Mouse (Mus musculus) lung, embryonic 14.5 days (tissue): ENCODE measurements around the gene 2410131K14Rik. TPM values are rescaled to one million over a fixed set of nuclear protein-coding genes. Genes with fewer than 3 reads are reported as not detected.

Experiments used
- ATAC-seq: fragments of 200-750 bp; cut with Nextera tagmentation; 2 replicates; pipeline ENCODE4 v1.8.0; 2017; ENCODE audit warnings: mild to moderate bottlenecking, moderate TSS enrichment, moderate library complexity; ENCODE audit not compliant: insufficient read depth
- DNase-seq: peaks from one replicate; pipeline ENCODE4 v3.0.0-alpha.2; 2015
- H3K27ac ChIP-seq: fragments of 300-500 bp; sonication (generic); 2 replicates; pipeline ENCODE4 v1.5.1; 2014; ENCODE audit warnings: low read depth, mild to moderate bottlenecking, moderate library complexity
- H3K27me3 ChIP-seq: fragments of 300-500 bp; sonication (generic); 2 replicates; pipeline ENCODE4 v1.6.1; 2014; ENCODE audit warnings: low read length, control low read depth; ENCODE audit not compliant: insufficient read depth
- H3K36me3 ChIP-seq: fragments of 300-500 bp; sonication (generic); 2 replicates; pipeline ENCODE4 v1.6.1; 2014; ENCODE audit warnings: control low read depth; ENCODE audit not compliant: insufficient read depth
- H3K4me1 ChIP-seq: fragments of 300-500 bp; sonication (generic); 2 replicates; pipeline ENCODE4 v1.6.1; 2014; ENCODE audit warnings: antibody characterized with exemption, control low read depth; ENCODE audit not compliant: insufficient read depth
- H3K4me2 ChIP-seq: fragments of 300-500 bp; sonication (generic); 2 replicates; pipeline ENCODE4 v1.6.1; 2014; ENCODE audit warnings: mild to moderate bottlenecking
- H3K4me3 ChIP-seq: fragments of 300-500 bp; sonication (generic); 2 replicates; pipeline ENCODE4 v1.5.1; 2014; ENCODE audit warnings: low read depth, low read length
- H3K9ac ChIP-seq: fragments of 300-500 bp; sonication (generic); 2 replicates; pipeline ENCODE4 v1.6.1; 2014
- H3K9me3 ChIP-seq: fragments of 300-500 bp; sonication (generic); 2 replicates; pipeline ENCODE4 v1.6.1; 2016; ENCODE audit warnings: low read depth, low read length, control low read depth
- CTCF ChIP-seq: IDR thresholded peaks from 2 replicates; pipeline ENCODE4 v1.5.1; 2016; ENCODE audit warnings: antibody characterized with exemption, low read depth
- WGBS: fragments of 180-500 bp; shearing (Covaris S2); extraction: QIAGEN DNeasy Blood & Tissue Kit; methylation state at CpG from one replicate; pipeline ENCODE4 v1.1.7; 2014; 5-methylcytosine and 5-hydroxymethylcytosine counted together
- polyA plus RNA-seq: library from polyadenylated mRNA; unstranded; fragments of >200 nt; fragmentation: Nextera tagmentation; extraction: Ambion mirVana; gene quantifications from 2 replicates; pipeline ENCODE4 v1.2.1, GENCODE M21; 2014

2410131K14Rik gene
- polyA plus RNA-seq, 1 experiment from 2014 or later: 9.9 TPM

- DNase-seq: no peak
- no peak; the same call in 1 of the 2 replicates for ATAC-seq
- peak overlapping the region; percentile 65 for H3K4me2 ChIP-seq
- H3K4me3 ChIP-seq: peak overlapping the region; percentile 70
- no peak for TF ChIP-seq CTCF
- 4% methylated on average over 15 of the region's 15 CpGs for WGBS
- H3K4me1 ChIP-seq: 0 out of 2 replicates have a peak, but pooled peaks cover 7% of the 10 kb centered on the region
- no peaks in the 10 kb centered on the region for H3K27me3 ChIP-seq
- H3K9ac ChIP-seq: peak overlapping the region; percentile 68
- H3K36me3 ChIP-seq: 0 out of 2 replicates have a peak, but pooled peaks cover 7% of the 10 kb centered on the region
- no peaks in the 10 kb centered on the region for H3K9me3 ChIP-seq
- peak overlapping the region; percentile 63; the same call in 1 of the 2 replicates for H3K27ac ChIP-seq
Measured at GRCm38 (mm10) chr5:118245606-118246308, 730 bp downstream of the 2410131K14Rik start.

GRCm38 (mm10) chr5:118247378-118247777, 2.4 kb downstream of the 2410131K14Rik start:
- Histone ChIP-seq H3K9me3 (no peaks in the 10 kb centered on the region), H3K27ac (no peak overlapping the region), H3K9ac (no peak overlapping the region), H3K4me2 (no peak overlapping the region), H3K4me1 (0 out of 2 replicates have a peak, but pooled peaks cover 7% of the 10 kb centered on the region), H3K36me3 (no peaks in the 10 kb centered on the region), H3K4me3 (no peak overlapping the region), H3K27me3 (no peaks in the 10 kb centered on the region)
- no peak for ATAC-seq
- WGBS: 84% methylated on average over 8 of the region's 8 CpGs
- no peak for DNase-seq
- no peak for TF ChIP-seq CTCF

- H3K27me3 ChIP-seq: no peaks in the 10 kb centered on the region
- ATAC-seq (no peak), DNase-seq (no peak)
- H3K9ac ChIP-seq: no peak overlapping the region
- no peaks in the 10 kb centered on the region for H3K9me3 ChIP-seq
- 0 out of 2 replicates have a peak, but pooled peaks cover 4% of the 10 kb centered on the region for H3K36me3 ChIP-seq
- WGBS: 84% methylated on average over 6 of the region's 7 CpGs
- H3K27ac ChIP-seq: no peak overlapping the region
- no peak for TF ChIP-seq CTCF
- no peak overlapping the region for H3K4me3 ChIP-seq
- H3K4me2 ChIP-seq: no peak overlapping the region
- 0 out of 2 replicates have a peak, but pooled peaks cover 5% of the 10 kb centered on the region for H3K4me1 ChIP-seq
Measured at GRCm38 (mm10) chr5:118250987-118251386, 6.0 kb downstream of the 2410131K14Rik start.

- TF ChIP-seq CTCF: no peak
- no peaks in the 10 kb centered on the region for H3K4me1 ChIP-seq
- no peak overlapping the region for H3K9ac ChIP-seq
- DNase-seq (no peak), ATAC-seq (no peak)
- H3K4me3 ChIP-seq: no peak overlapping the region
- no peaks in the 10 kb centered on the region for H3K9me3 ChIP-seq
- H3K27me3 ChIP-seq: no peaks in the 10 kb centered on the region
- no peak overlapping the region for H3K4me2 ChIP-seq
- 76% methylated on average over 3 of the region's 3 CpGs for WGBS
- no peak overlapping the region for H3K27ac ChIP-seq
- peaks cover 18% of the 10 kb centered on the region; the same call in 1 of the 2 replicates for H3K36me3 ChIP-seq
Measured at GRCm38 (mm10) chr5:118253551-118253950, 8.5 kb downstream of the 2410131K14Rik start.

- Histone ChIP-seq H3K9ac (no peak overlapping the region), H3K4me1 (0 out of 2 replicates have a peak, but pooled peaks cover 7% of the 10 kb centered on the region), H3K27me3 (no peaks in the 10 kb centered on the region), H3K9me3 (no peaks in the 10 kb centered on the region), H3K27ac (no peak overlapping the region), H3K4me3 (no peak overlapping the region), H3K36me3 (peaks cover 45% of the 10 kb centered on the region), H3K4me2 (no peak overlapping the region)
- peak; percentile 35 for TF ChIP-seq CTCF
- 90% methylated on average over 4 of the region's 4 CpGs for WGBS
- DNase-seq (no peak), ATAC-seq (no peak)
Measured at GRCm38 (mm10) chr5:118256981-118257380, 12.0 kb downstream of the 2410131K14Rik start.

GRCm38 (mm10) chr5:118259152-118259551, 14.1 kb downstream of the 2410131K14Rik start:
- Histone ChIP-seq H3K27ac (0 out of 2 replicates have a peak overlapping the region, but pooled peaks have one; percentile 42), H3K4me3 (no peak overlapping the region), H3K9me3 (no peaks in the 10 kb centered on the region), H3K36me3 (peaks cover 56% of the 10 kb centered on the region), H3K27me3 (no peaks in the 10 kb centered on the region), H3K4me2 (no peak overlapping the region), H3K4me1 (0 out of 2 replicates have a peak, but pooled peaks cover 7% of the 10 kb centered on the region), H3K9ac (no peak overlapping the region)
- ATAC-seq (no peak), DNase-seq (peak; percentile 29)
- TF ChIP-seq CTCF: no peak
- 53% methylated on average over 6 of the region's 6 CpGs for WGBS

- H3K9me3 ChIP-seq: no peaks in the 10 kb centered on the region
- DNase-seq (peak; percentile 36), ATAC-seq (no peak)
- no peak for TF ChIP-seq CTCF
- 69% methylated on average over 6 of the region's 6 CpGs for WGBS
- H3K27ac ChIP-seq: peak overlapping the region; percentile 42; the same call in 1 of the 2 replicates
- H3K4me1 ChIP-seq: 0 out of 2 replicates have a peak, but pooled peaks cover 7% of the 10 kb centered on the region
- no peaks in the 10 kb centered on the region for H3K27me3 ChIP-seq
- H3K4me3 ChIP-seq: no peak overlapping the region
- no peak overlapping the region for H3K9ac ChIP-seq
- peaks cover 56% of the 10 kb centered on the region for H3K36me3 ChIP-seq
- no peak overlapping the region for H3K4me2 ChIP-seq
Measured at GRCm38 (mm10) chr5:118259636-118260035, 14.6 kb downstream of the 2410131K14Rik start.
